In genomic region chr4:138311595-138311994, GRCm38 (mm10) we compare ENCODE assay signal across 9 mouse cellular contexts. TPM values are rescaled to one million over a fixed set of nuclear protein-coding genes. Genes with fewer than 3 reads are reported as not detected.
DNase-seq lines count a peak whose midpoint lies in the region; ATAC-seq and TF ChIP-seq lines count a peak whose summit lies in the region.
"Had no signal": no experiment of that assay in that cellular context is flagged by ENCODE, and none has a peak within 500 bp of the region (broad histone marks: within the 10 kb centered on the region; RNA-seq: fewer than 3 reads in every experiment).

No protein-coding gene starts in this region.

- no peak overlapping the region for H3K9ac ChIP-seq in forebrain, embryonic 14.5 days (ENCODE audit: low read length)
- no peak overlapping the region for H3K9ac ChIP-seq in lung, postnatal 0 days (replicated peaks; ENCODE audit: low read depth)
- H3K9ac ChIP-seq in stomach, embryonic 16.5 days (ENCODE audit: low read length): no peak overlapping the region
- H3K9ac ChIP-seq: limb, embryonic 13.5 days had no signal

- no peak for TF ChIP-seq POLR2A in bone marrow macrophage, adult 2 months (IDR thresholded peaks at IDR 0.05; ENCODE audit: borderline replicate concordance, low read depth, low read length)

- 63% methylated on average over 8 of the region's 8 CpGs for WGBS in forebrain, embryonic 14.5 days
- WGBS in lung, postnatal 0 days: 59% methylated on average over 8 of the region's 8 CpGs
- WGBS in stomach, embryonic 16.5 days: 55% methylated on average over 8 of the region's 8 CpGs

- no peak overlapping the region for H3K27ac ChIP-seq in bone marrow macrophage, adult 2 months (ENCODE audit: insufficient read depth, low read depth, low read length)
- no peak overlapping the region for H3K27ac ChIP-seq in forebrain, embryonic 14.5 days (ENCODE audit: low read depth, low read length)
- no peak overlapping the region for H3K27ac ChIP-seq in lung, postnatal 0 days (ENCODE audit: low read length)
- no peak overlapping the region for H3K27ac ChIP-seq in stomach, embryonic 16.5 days (ENCODE audit: low read length)
- H3K27ac ChIP-seq: limb, embryonic 13.5 days had no signal

- H3K9me3 ChIP-seq in forebrain, embryonic 14.5 days (replicated peaks; ENCODE audit: control insufficient read depth, low read length): no peaks in the 10 kb centered on the region
- H3K9me3 ChIP-seq in lung, postnatal 0 days (ENCODE audit: low read length): no peaks in the 10 kb centered on the region
- no peaks in the 10 kb centered on the region for H3K9me3 ChIP-seq in stomach, embryonic 16.5 days (replicated peaks; ENCODE audit: control insufficient read depth, low read length)
- H3K9me3 ChIP-seq: limb, embryonic 13.5 days had no signal

- DNase-seq in right cerebral cortex, postnatal 4 days: peak; percentile 50
- DNase-seq in right cerebral cortex, postnatal 14 days: no peak
- DNase-seq in forebrain, embryonic 14.5 days (ENCODE audit: low spot score): no peak
- peak; percentile 82 for DNase-seq in kidney, adult 9 months
- DNase-seq in lung, postnatal 0 days (ENCODE audit: low spot score): peak; percentile 59
- DNase-seq in left cerebral cortex, adult 8-10 months (ENCODE audit: low spot score in 2 of 2): no peak

- TF ChIP-seq EP300 in lung, postnatal 0 days (IDR thresholded peaks at IDR 0.05): no peak

- peak; percentile 40; the same call in 1 of the 2 replicates for ATAC-seq in forebrain, embryonic 14.5 days
- ATAC-seq in lung, postnatal 0 days: peak; percentile 72
- ATAC-seq in stomach, embryonic 16.5 days (ENCODE audit: insufficient read depth, low FRiP score): peak; percentile 48; the same call in 1 of the 2 replicates

- no peaks in the 10 kb centered on the region for H3K27me3 ChIP-seq in forebrain, embryonic 14.5 days (replicated peaks; ENCODE audit: control insufficient read depth, insufficient read depth, low read length)
- H3K27me3 ChIP-seq in lung, postnatal 0 days (replicated peaks; ENCODE audit: insufficient read depth, low read length): no peaks in the 10 kb centered on the region
- no peaks in the 10 kb centered on the region for H3K27me3 ChIP-seq in stomach, embryonic 16.5 days (ENCODE audit: control insufficient read depth, insufficient read depth, low read length)
- H3K27me3 ChIP-seq: limb, embryonic 13.5 days had no signal

- TF ChIP-seq CTCF in bone marrow macrophage, adult 2 months (IDR thresholded peaks at IDR 0.05; ENCODE audit: low read depth, low read length): peak; percentile 53; the same call in 1 of the 2 replicates
- TF ChIP-seq CTCF in lung, postnatal 0 days (IDR thresholded peaks at IDR 0.05): peak; percentile 83

- H3K4me3 ChIP-seq in bone marrow macrophage, adult 2 months (ENCODE audit: insufficient read depth, low read length): no peak overlapping the region
- no peak overlapping the region for H3K4me3 ChIP-seq in forebrain, embryonic 14.5 days (ENCODE audit: low read depth, low read length)
- no peak overlapping the region for H3K4me3 ChIP-seq in lung, postnatal 0 days (ENCODE audit: low read depth, low read length)
- no peak overlapping the region for H3K4me3 ChIP-seq in stomach, embryonic 16.5 days (replicated peaks; ENCODE audit: low read length)
- H3K4me3 ChIP-seq: limb, embryonic 13.5 days had no signal

- no peak overlapping the region for H3K4me2 ChIP-seq in forebrain, embryonic 14.5 days (ENCODE audit: low read length)
- no peak overlapping the region for H3K4me2 ChIP-seq in lung, postnatal 0 days (replicated peaks; ENCODE audit: low read depth, low read length)
- H3K4me2 ChIP-seq in stomach, embryonic 16.5 days (ENCODE audit: low read depth, low read length): no peak overlapping the region
- H3K4me2 ChIP-seq: limb, embryonic 13.5 days had no signal

- peaks cover 9% of the 10 kb centered on the region for H3K4me1 ChIP-seq in bone marrow macrophage, adult 2 months (ENCODE audit: control insufficient read depth, insufficient read depth, low read length)
- no peaks in the 10 kb centered on the region for H3K4me1 ChIP-seq in forebrain, embryonic 14.5 days (ENCODE audit: control insufficient read depth, insufficient read depth, low read length)
- H3K4me1 ChIP-seq in lung, postnatal 0 days (ENCODE audit: insufficient read depth, low read depth, low read length): no peaks in the 10 kb centered on the region
- peaks cover 3% of the 10 kb centered on the region; the same call in 1 of the 2 replicates for H3K4me1 ChIP-seq in stomach, embryonic 16.5 days (ENCODE audit: control insufficient read depth, insufficient read depth, low read length)
- H3K4me1 ChIP-seq: limb, embryonic 13.5 days had no signal

- peaks cover 92% of the 10 kb centered on the region for H3K36me3 ChIP-seq in forebrain, embryonic 14.5 days (ENCODE audit: control insufficient read depth, insufficient read depth, low read length)
- peaks cover 29% of the 10 kb centered on the region for H3K36me3 ChIP-seq in lung, postnatal 0 days (ENCODE audit: insufficient read depth, low read length)
- peaks cover 42% of the 10 kb centered on the region for H3K36me3 ChIP-seq in stomach, embryonic 16.5 days (ENCODE audit: control insufficient read depth, insufficient read depth, low read length)

RNA-seq across cellular contexts. Expression of gene Ddost, which starts 7.1 kb away (rescaled TPM):
- polyA plus RNA-seq in bone marrow macrophage, adult 2 months (2012; ENCODE audit: insufficient read depth, insufficient read length, missing spikeins): 112 and 119 TPM in 2 replicates
- 182 and 192 TPM in 2 replicates for polyA plus RNA-seq in forebrain, embryonic 14.5 days (2014; fragmentation: Nextera tagmentation; extraction: Ambion mirVana)
- polyA plus RNA-seq in lung, postnatal 0 days (2015; fragmentation: Nextera tagmentation; extraction: Ambion mirVana): 184 and 195 TPM in 2 replicates
- 418 and 440 TPM in 2 replicates for polyA plus RNA-seq in stomach, embryonic 16.5 days (2015; fragmentation: Nextera tagmentation; extraction: Ambion mirVana)
- total RNA-seq in left cerebral cortex, adult 8-10 months (2022): 100 to 1,000 TPM in 1 of 4 experiments, 10 to 100 TPM in 3; 92.1 to 102 (median 93.0) TPM

RNA-seq across cellular contexts. Expression of gene Pink1, which starts 14.5 kb away (rescaled TPM):
- polyA plus RNA-seq in bone marrow macrophage, adult 2 months (2012; ENCODE audit: insufficient read depth, insufficient read length, missing spikeins): 79.8 and 87.1 TPM in 2 replicates
- polyA plus RNA-seq in forebrain, embryonic 14.5 days (2014; fragmentation: Nextera tagmentation; extraction: Ambion mirVana): 42.2 and 47.6 TPM in 2 replicates
- 129 and 144 TPM in 2 replicates for polyA plus RNA-seq in lung, postnatal 0 days (2015; fragmentation: Nextera tagmentation; extraction: Ambion mirVana)
- 33.0 and 34.2 TPM in 2 replicates for polyA plus RNA-seq in stomach, embryonic 16.5 days (2015; fragmentation: Nextera tagmentation; extraction: Ambion mirVana)
- 100 to 1,000 TPM; 329 to 369 (median 363) TPM for total RNA-seq in left cerebral cortex, adult 8-10 months (2022)

RNA-seq across cellular contexts. Expression of gene Cda, which starts 56.2 kb away (rescaled TPM):
- not detected in 2 replicates for polyA plus RNA-seq in bone marrow macrophage, adult 2 months (2012; ENCODE audit: insufficient read depth, insufficient read length, missing spikeins)
- 2.2 and 2.3 TPM in 2 replicates for polyA plus RNA-seq in forebrain, embryonic 14.5 days (2014; fragmentation: Nextera tagmentation; extraction: Ambion mirVana)
- 15.6 and 16.0 TPM in 2 replicates for polyA plus RNA-seq in lung, postnatal 0 days (2015; fragmentation: Nextera tagmentation; extraction: Ambion mirVana)
- polyA plus RNA-seq in stomach, embryonic 16.5 days (2015; fragmentation: Nextera tagmentation; extraction: Ambion mirVana): 12.6 and 14.9 TPM in 2 replicates
- total RNA-seq in left cerebral cortex, adult 8-10 months (2022): 1 to 10 TPM; 3.4 to 5.3 (median 4.4) TPM

Comparison
In these comparisons a context has a peak if more than half of its experiments do, and no peak if none do; other contexts are left out.
1. DNase-seq: peak in right cerebral cortex, postnatal 4 days (single experiment), kidney, adult 9 months (single experiment) and lung, postnatal 0 days (single experiment); none in right cerebral cortex, postnatal 14 days (single experiment), forebrain, embryonic 14.5 days (single experiment) and left cerebral cortex, adult 8-10 months (0 of 2).
2. Peak in every context shown above with its lines, with median percentiles within 50 percentile points of each other: ATAC-seq.